Mouse (Mus musculus): Measurements from ENCODE around the gene Sdhd.
A peak's percentile ranks its signal among the peaks of the same experiment; 100 is the strongest.
"Not testable (repeated sequence)": the region's sequence is repeated elsewhere in the genome, so short reads cannot be mapped to it uniquely, and the experiment has no call there.

The Sdhd gene

GRCm38 (mm10) chr9:50603189-50603997 lies at the start of gene Sdhd, which contains the start of gene Timm8b:
Sdhd (minus strand) TSS chr9:50603812.
Timm8b (plus strand) TSS chr9:50603910.
- DNase-seq: peak; percentile 97

GRCm38 (mm10) chr9:50650503-50650902 lies 46.9 kb upstream of the Sdhd start:
- no peak for DNase-seq

GRCm38 (mm10) chr9:50646826-50647370 lies 43.3 kb upstream of the Sdhd start:
- no peak for DNase-seq

DNA sequence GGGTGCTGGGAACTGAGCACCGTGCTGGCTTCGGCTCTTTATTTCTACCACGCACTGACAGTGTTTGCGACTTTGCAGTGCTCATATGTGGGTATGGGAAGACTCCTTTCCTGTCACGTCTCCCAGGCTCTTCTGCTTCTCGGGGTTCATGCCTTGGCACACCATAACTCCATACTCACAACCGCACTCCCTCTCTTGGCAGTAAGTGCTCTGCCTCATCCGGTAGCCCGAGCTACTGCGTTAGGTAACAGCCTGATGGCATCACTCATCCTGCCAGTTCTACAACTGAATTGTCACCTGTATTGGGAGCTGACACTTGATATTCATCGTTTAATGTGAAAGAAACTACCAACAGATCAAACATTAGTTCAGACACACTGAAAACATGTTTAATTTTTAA lies 30.7 kb upstream of the Sdhd start:
- no peak for DNase-seq

DNA sequence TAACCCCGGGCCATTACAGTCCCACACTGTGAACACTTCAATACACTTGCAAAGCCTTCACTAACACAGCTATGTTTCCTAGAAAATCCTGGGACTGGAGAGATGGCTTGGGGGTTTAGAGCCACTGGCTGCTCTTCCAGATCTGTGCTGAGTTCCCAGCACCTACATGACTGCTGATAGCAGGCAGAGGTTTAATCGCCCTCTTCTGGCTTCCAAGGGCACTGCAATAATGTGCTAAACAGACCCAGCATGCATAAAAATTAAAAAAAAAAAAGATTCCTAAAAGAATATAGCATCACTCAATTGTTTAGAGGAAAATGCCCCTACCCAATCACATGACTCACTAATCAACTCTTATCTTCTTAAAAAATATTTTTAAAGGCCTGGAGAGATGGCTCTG lies 29.4 kb upstream of the Sdhd start:
- peak; percentile 14 for DNase-seq

- no peak for DNase-seq
These were observed 28.5 kb upstream of the Sdhd start for GRCm38 (mm10) chr9:50632016-50632688.

DNA sequence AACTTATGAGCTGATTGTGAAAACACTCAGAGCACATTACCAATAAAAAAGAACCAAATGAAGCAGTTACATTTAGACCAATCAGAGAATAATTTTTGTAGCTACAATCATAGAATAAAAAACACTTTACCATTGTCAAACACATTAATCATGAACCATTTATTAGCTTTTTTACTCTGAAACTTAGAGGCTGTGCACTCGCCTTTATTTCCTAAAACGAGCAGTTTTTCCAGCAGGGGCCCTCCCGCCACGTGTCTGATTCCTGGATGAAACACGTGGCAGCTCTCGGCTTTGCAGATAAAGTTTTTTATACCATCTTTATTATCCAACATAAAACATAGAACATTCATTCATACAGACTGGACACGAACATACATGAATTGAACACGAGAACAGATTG lies 27.3 kb upstream of the Sdhd start:
- DNase-seq: not testable (repeated sequence)

DNA sequence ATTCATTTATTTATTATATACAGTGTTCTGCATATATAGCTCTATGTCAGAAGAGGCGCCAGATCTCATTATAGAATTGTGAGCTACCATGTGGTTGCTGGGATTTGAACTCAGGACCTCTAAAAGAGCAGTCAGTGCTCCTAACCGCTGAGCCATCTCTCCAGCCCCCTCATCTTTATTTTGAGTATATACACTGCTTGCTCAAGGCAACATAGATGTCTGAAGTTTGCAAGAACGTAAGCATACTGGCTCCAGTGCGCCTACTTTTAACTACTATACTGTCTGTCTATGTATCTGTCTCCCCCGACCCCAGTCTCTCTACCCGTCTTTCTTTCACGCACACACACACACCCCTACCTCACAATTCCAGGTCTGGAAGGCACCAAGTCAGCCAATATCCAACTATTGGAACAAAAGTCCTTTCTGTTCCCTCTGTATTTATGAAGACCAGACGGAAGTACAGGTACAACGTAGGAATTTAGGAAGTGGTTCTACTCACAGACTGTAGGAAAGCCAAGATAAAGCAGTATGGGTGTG lies 14.2 kb upstream of the Sdhd start:
- DNase-seq: no peak

DNA sequence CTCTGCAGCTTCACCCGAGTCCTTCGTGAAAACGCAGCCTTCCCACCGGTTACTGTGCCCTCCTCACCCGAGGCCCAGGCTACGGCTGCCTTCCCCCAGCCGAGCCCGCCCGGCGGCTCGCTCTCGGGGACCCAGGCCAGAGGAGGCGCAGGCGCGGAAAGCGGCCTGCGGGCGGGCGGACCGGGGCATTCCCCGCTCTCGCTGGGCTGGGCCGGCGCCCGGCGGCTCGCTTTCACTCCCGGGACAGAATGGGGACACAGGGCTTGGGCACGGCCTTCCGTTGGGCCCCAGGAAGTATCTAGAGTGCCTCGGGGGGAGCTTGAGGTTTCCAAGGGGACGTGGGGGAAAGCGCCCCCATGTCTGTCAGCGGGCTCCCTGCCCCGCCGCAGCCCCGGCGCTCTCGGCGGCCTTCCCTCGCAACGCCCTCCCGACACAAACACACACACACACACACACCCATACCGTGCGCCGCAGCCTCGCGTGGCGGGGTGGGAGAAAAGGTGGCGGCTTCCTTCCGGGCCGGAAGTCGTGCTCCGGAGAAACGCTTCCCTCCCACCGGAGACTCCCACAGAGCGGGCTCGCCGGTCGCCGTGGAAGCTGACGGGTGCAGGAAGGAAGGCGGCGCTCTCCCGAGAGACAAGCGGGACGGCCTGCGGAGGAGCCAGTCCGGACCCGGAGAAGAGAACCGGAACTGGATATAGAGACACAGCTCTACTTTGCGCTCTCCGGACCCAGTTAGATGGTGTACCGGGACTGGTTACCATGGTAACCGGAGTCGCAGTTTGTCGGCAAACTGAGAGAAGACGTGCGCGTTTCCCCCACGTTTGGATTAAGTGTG lies 13.4 kb upstream of the Sdhd start, which contains the start of the genes Pih1d2 and Nkapd1:
Gene Pih1d2 (plus strand): TSS at position 556 of the 838 bp plus-strand sequence.
Gene Nkapd1 (minus strand): TSS at position 699 of the 838 bp plus-strand sequence.
- DNase-seq: peak; percentile 93

GRCm38 (mm10) chr9:50616161-50616560 lies 12.5 kb upstream of the Sdhd start:
- no peak for DNase-seq

DNA sequence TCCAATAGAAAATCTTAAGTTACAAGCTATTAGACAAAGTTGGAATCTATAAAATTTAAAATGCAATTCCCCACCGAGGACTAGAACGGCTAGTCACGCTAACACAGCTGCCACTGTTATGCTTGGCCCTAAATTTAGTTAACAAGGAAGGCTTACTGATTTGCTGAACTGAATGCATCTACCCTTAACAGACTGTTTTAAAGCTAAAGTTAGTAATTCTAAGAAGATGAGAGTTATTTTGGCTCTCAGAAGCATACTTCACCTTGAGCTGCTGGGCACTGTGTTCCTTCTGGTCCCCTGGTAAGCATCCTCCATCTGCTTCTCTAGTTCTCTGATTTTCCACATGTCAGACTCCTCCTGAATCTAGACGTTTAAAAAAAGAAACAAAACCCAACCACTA lies 8.5 kb upstream of the Sdhd start:
- no peak for DNase-seq

DNA sequence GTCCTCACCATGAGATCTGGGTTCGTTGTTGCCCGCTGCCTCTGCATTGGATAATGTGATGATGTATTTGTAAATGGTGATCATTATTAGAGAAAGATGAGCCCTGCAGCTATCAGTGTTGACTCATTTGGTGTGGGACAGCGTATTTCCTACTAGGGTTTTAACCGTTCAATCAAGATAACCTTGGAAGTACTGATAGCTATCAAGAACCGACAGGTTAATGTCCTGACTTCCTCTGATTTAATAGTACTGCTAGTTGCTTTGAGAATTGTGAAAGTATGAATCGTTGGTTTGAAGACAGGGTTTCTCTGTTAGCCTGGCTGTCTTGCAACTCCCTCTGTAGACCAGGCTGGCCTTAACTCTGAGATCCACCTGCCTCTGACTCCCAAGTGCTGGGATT lies 726 bp upstream of the Sdhd start:
- no peak for DNase-seq

DNA sequence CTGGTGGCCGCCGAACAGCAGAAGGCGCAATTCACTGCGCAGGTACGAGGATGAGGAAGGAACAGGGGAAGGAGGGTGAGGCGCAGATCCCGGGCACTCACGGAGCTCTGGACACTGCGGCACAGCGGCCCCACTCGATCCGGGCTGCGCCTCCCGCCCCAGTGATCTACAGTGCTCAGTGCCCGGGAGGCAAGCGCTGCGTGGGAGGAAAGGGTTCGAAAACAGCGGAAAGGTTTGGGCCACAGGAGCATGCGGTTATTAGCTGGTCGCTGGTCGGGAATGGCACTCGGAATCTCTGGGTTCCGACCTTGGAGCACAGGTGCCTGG lies 349 bp upstream of the Sdhd start:
- DNase-seq: no peak

- no peak for DNase-seq
These were observed 1.4 kb downstream of the Sdhd start for GRCm38 (mm10) chr9:50602055-50602845.

GRCm38 (mm10) chr9:50601536-50601935 lies 2.1 kb downstream of the Sdhd start:
- DNase-seq: no peak

DNA sequence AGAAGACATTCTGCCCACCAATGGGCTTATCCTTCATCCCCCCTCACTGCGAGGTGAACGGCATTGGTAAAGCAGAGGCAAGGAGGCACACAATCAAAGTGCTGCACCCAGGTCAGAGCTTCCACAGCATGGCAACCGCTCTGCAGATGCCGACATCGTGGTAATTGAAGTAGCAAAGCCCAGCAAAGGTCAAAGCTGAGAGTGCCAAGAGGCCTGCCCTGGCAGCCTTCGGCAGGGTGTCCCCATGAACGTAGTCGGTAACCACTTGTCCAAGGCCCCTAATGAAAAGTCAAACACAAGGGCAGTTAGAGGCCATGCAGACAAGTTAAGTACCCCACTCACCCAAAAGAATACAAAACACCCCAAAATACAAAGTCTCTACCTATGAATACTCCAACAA lies 6.6 kb downstream of the Sdhd start:
- DNase-seq: no peak

DNA sequence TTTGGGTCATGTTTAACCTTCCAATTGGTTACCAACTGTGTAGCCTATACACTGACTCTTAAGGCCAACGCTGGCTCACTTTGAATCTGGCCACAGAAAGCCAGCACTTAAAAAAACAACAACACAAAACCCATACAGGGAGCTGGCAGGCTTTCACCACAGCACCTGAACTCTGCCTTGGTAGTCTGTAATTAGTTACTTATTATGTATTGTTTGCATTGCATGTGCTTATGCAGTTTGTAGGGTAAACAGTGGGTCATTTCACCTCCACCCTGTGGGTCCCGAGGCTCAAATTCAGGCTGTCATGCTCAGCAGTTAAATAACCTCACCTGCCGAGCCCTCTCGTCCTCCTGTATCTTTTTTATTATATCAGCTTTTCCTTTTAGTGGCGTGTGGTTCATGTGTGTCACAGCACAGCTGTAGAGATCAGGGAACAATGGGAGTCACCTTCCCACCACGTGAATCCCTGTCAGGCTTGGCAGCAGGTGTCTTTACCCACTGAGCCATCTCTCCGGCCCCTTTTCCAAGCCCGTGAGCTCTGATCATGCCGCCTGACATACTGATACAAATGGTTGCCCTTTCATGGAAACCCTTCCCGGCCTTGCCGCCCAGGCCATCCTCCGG lies 8.7 kb downstream of the Sdhd start:
- DNase-seq: no peak

- peak; percentile 51 for DNase-seq
These were observed 10.1 kb downstream of the Sdhd start for GRCm38 (mm10) chr9:50593544-50593943.

DNA sequence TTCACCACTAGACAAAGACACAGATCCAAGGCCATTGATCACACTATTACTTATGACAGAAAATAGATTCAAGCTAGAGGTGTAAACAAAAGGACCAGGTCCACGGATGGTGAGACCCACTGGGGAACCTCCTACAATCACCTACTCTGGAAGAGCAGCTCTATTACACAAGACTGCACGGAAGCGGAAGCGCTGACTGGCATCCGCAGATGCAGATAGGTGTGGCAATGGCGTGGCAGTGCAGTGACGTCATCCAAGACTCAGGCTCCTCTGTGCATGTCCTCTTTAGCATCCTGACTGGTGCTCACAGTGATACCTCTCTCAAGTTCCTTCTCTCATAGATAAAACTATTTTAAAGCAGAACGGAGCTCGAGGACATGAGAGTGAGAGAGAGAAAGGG lies 10.7 kb downstream of the Sdhd start:
- DNase-seq: no peak

DNA sequence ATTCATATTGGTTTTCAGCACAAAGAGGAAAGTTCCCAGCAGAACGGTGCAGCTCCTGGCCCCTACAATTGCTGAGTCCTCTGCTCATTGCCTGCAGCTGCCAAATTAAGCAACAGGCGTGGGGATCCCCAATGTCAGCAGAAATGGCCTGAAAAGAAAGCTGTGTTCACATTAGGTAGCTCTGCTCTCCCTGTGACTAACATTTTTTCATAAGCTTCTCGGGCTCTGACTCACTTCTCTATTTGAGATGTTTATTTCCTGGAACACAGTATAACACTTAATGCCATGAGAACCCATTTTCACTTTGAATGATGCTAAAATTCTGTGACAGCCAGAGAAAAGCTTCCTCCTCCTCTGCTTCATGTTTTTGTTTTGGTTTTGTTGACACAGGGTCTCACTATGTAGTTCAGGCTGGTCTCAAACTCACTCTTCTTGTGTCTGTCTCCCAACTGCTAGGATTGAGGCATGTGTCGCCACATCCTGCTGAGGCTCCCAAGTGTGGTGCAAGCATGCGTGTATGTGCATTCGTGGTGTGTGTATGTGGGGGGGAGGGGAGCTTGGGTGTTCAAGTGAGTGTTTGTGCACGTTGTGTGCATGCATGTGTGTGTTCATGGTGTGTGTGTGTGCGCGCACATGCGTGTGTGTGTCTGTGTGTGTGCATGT lies 12.6 kb downstream of the Sdhd start:
- no peak for DNase-seq

GRCm38 (mm10) chr9:50586955-50587354 lies 16.7 kb downstream of the Sdhd start:
- DNase-seq: no peak

Data from embryo, embryonic 11 days (tissue).